In genomic region chr5:109294655-109295054, GRCm38 (mm10) we compare ENCODE assay signal across 24 mouse cellular contexts. TPM values are rescaled to one million over a fixed set of nuclear protein-coding genes. Genes with fewer than 3 reads are reported as not detected.
"Had no signal": no experiment of that assay in that cellular context is flagged by ENCODE, and none has a peak within 500 bp of the region (broad histone marks: within the 10 kb centered on the region; RNA-seq: fewer than 3 reads in every experiment).

No protein-coding gene starts in this region.

- DNase-seq: kidney, adult 11 months; kidney, adult 9 months; kidney, postnatal 36 days; left cerebral cortex, postnatal 4 days; lung, embryonic 14.5 days; lung, postnatal 10 days; retina, postnatal 1 day; right cerebral cortex, postnatal 4 days; spleen, adult 18-20 months; thymus, postnatal 36 days had no signal

RNA-seq across cellular contexts. Expression of gene Vmn2r15, which starts 2.8 kb away (rescaled TPM):
- total RNA-seq: layer of hippocampus, adult 18-20 months; layer of hippocampus, postnatal 10 days; left cerebral cortex, postnatal 10 days; left cerebral cortex, postnatal 4 days; monocyte, adult 5-6 weeks had no signal
- polyA plus RNA-seq: kidney, postnatal 0 days; limb, embryonic 13.5 days; liver, embryonic 12.5 days; liver, embryonic 16.5 days; lung, embryonic 14.5 days; macrophage; midbrain, embryonic 11.5 days; midbrain, embryonic 15.5 days; neural tube, embryonic 13.5 days; stomach, embryonic 14.5 days; thymus, postnatal 0 days had no signal

RNA-seq across cellular contexts. Expression of gene Vmn2r16, which starts 35.3 kb away (rescaled TPM):
- total RNA-seq: layer of hippocampus, adult 18-20 months; layer of hippocampus, postnatal 10 days; left cerebral cortex, postnatal 10 days; left cerebral cortex, postnatal 4 days; monocyte, adult 5-6 weeks had no signal
- polyA plus RNA-seq: kidney, postnatal 0 days; limb, embryonic 13.5 days; liver, embryonic 12.5 days; liver, embryonic 16.5 days; lung, embryonic 14.5 days; macrophage; midbrain, embryonic 11.5 days; midbrain, embryonic 15.5 days; neural tube, embryonic 13.5 days; stomach, embryonic 14.5 days; thymus, postnatal 0 days had no signal
